Mouse (Mus musculus) lung, postnatal 25 days (tissue): Measurements from ENCODE around the gene Irs2.

Source experiments
- DNase-seq: peaks from one replicate; pipeline ENCODE4 v3.0.0; 2022; ENCODE audit warnings: low spot score

The Irs2 gene

DNA sequence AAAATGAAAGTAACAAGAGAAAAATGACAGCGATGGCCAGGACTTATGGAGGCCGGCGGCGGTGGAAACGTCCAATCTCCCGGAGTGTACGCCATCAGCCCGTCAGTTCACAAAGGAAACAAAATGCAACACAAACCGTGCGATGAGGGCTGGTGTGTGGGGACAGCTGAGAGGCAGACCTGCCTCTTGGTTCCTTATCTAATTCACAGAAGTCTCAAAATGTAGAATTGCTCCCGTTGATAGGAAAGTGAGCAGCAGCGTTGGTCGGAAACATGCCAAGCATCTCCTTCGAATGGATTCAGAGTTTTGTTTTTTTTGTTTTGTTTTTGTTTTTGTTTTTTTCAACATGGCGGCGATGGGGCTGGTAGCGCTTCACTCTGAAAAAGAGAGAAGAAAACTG is 21.6 kb downstream of the Irs2 start:
- DNase-seq = no peak

DNA sequence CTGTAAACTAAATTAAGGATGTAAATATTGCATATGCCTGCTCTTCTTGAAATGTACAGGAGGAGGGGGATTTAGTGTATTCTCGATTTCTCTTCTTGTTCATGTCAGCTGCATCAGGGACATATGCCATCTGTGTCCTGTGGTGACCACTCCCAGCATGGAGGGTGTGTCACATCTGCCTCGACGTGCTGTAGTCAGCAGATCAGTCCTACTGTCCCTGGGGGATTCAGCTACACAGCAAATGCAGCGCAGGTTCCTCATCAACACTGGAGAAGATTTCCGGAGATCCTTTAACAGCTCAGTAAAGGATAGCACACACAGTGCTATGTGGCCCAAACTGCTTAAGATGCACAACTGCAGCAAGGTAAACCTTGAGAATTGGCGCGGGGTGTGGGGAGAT is 23.2 kb downstream of the Irs2 start:
- DNase-seq = no peak

DNA sequence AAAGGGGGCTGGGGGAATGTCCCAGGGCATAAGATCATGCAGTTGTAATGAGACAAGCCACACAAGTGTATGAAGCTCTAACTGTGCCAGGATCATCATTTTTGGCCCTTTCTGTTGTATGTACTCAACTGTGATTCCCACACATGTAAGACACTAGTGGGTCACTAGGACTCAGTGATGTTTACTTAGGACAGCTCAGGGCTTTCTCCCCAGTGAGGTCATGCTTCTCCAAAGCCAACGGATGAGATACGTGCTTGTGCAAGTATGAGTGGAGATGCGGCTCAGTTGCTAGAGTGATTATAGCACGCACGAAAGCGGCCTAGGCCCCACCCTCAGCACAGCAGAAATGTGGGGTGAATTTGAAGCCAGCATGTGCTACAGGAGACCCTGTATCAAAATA is 27.4 kb downstream of the Irs2 start:
- no peak for DNase-seq

DNA sequence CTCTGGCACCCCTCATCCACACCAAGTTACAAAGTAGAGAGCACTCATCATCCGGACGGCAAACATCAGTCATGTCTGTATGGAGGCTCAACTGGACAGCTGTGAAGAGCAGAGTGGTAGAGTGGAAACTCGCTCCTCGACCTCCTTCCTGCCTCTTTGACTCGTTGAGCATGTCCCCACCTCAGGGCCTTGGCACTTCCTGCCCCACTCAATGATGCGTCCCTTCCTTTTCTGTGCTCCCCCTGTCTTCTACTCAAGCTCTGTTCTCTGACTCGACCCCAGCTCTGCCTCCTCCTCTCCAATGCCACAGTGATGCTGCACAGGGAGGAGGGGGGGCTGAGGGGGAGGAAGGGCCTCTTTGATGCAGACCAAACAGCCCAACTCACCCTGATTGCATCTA is 28.3 kb downstream of the Irs2 start:
- no peak for DNase-seq

DNA sequence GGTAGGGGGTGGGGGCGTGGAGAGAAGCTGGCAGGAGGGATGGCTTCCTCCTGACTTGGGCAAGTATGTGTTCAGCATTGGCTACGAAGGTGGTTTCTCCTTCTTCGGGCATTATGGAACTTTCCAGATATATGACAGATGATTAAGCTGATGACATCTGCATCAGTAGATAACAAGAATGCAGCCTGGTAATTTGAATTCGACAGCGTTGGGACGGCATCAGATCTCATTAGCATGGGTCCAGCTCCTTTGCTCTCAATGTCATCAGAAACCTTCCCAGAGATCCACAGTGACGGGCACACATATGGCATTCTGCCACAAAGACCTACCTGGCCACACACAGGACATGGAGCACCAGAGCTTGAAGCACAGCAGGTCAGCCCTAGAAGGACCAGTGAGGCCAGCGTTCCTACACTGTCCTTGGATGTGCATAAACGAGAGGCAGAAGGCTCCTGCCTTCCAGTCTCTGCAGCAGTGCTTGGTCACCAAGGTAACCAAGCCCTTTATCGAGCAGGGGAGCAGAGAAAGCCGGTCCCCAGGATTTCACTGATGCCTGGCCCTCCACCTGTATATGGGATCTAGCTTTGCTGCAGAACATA is 29.0 kb downstream of the Irs2 start:
- DNase-seq = no peak

DNA sequence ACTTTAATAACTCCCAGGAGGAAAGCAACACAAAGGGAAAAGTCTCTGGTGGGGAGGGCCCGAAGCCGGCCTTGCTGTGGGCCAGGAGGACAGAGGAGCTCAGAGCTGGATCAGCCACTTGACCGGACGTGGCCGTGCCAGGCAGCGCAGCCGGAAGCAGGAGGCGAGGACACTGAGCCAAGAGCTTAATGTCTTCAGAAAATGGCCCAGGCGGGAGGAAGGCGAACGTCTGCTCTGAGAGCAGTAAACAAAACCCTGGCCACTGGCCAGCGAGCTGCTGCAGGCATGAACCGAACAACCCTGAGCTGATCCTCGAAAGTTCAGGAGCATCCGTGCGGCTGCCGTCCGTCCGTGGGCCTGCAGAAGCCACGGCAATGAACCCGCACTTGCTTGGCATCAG is 29.9 kb downstream of the Irs2 start:
- peak; percentile 78 for DNase-seq

DNA sequence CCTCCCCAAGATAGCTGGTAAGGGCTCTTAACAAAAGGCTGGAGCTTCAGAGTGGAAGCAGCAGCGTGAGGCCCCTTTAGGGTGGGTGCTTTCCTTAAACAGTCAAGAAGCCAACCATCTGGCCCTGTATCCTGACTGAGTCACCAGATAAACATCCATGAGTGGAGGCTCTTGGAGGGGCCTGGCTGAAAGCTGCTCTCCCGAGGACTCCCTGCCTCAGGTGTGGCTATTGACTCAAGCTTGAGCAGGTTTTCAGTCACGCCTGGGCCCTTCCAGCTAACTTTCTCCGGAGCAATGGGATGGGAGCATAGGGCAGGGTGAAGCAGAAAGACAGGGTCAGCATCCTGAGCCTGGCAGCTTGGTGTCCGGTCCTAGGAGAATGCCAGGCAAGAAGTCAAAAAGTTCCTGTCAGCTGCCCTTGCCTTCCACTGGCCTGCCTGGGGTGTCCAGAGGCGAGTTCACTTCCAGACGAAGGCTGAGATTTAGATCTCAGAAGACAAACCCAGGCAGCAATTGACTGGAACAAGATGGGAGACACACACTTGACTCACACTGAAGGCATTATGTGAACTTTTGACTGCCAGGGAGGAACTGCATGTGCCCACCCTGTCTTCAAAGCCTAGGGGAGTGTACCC is 30.4 kb downstream of the Irs2 start:
- peak; percentile 82 for DNase-seq

DNA sequence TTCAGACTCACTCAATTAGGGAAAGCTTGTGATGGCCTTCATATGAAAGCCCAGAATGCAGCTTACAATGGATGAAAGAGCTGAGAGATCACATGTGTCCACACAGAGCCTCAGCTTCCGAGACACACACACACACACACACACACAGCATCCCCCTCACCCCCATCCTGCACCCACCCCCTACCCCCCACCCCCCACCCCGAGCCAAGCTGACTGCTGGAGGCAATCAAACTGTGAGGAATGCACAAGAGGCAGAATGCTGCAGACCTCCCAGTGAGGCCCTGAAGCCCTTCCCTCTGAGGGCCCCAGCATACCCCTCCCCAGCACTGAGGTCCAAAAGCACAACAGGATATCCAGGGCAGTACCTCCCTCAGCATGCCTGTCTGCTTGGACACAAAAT is 33.6 kb downstream of the Irs2 start:
- no peak for DNase-seq

DNA sequence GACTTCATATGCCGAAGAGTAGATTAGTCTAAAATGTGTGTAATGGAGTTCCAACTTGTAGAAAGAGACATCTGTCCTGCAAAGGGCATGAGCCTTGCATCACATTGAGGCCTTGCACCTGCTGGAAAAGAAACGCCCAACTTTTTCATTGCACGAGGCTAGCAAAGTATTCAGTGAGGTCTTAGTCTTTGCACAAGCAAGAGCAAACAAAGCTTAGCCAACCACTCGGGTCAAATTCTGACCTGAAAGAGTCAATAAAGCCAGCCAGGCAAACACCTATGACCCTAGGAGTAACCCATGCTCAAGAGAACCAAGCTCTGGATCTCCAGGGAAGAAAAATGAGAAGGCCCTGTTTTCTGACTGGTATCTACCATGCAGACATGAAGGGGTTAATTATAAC is 34.1 kb downstream of the Irs2 start:
- no peak for DNase-seq

DNA sequence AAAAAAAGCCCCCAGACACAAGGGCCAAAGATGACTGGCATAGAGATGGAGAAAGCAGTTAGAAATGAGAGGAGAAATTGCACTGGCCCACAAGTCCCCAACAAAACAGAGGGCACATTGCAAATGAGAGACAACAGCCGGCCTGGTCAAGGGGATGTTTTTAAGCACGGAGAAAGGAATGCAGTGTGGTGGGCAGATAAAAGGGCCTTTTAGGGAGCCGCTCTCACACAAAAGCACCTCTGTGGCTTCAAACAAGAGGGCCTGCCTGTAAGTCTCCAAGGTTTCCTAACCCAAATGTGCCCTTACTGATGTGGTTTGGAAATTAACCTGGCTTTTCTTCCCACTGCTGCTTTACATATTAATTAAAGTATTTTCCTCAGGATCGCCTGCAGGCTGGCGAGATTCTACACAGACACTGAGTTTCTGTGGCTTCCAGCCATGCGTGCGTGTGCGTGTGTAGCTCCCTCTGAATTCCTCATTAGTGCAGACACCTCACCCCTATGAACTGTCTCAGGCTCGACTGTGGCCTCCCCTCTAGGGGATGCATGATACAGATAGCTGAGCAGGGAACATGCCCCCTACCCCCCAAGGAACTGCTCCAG is 35.3 kb downstream of the Irs2 start:
- DNase-seq = no peak

DNA sequence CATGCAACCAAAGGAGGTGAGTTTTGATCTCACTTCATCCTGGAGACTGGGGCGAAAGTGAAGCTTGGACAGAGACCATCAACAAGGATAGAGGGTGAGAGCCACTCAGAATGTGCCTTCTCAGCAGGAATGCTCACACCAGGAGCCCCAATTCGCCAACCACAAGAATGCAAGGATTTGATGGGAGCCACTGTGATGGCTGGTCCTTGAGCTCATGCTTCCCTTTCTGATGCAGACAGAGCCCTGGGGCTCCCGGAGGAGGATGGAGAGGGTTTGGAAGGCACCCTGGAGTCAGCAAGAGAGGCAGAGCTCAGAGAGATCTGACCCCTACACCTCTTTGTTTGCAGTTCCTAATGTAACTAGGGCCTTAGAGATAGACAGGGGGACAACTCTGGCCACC is 36.3 kb downstream of the Irs2 start:
- no peak for DNase-seq

DNA sequence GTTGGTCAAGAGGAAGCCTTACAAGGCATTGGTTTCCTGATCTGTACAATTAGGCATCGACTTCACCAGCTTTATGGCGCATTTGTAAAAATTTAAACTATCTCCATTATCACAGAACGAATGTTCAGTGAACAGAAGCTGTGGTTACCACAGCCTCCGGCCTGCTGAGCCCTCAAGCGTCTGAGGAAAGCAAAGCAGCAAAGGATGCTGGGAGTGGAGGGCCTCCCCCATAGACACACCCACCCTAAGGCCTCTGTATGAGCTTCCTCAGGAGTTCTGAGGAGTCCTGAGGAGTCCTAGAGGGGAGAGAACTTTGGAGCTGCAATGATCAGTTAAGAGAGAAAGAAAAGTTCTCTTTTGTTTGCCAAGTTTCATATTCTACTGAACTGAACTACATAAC is 36.7 kb downstream of the Irs2 start:
- DNase-seq = no peak

DNA sequence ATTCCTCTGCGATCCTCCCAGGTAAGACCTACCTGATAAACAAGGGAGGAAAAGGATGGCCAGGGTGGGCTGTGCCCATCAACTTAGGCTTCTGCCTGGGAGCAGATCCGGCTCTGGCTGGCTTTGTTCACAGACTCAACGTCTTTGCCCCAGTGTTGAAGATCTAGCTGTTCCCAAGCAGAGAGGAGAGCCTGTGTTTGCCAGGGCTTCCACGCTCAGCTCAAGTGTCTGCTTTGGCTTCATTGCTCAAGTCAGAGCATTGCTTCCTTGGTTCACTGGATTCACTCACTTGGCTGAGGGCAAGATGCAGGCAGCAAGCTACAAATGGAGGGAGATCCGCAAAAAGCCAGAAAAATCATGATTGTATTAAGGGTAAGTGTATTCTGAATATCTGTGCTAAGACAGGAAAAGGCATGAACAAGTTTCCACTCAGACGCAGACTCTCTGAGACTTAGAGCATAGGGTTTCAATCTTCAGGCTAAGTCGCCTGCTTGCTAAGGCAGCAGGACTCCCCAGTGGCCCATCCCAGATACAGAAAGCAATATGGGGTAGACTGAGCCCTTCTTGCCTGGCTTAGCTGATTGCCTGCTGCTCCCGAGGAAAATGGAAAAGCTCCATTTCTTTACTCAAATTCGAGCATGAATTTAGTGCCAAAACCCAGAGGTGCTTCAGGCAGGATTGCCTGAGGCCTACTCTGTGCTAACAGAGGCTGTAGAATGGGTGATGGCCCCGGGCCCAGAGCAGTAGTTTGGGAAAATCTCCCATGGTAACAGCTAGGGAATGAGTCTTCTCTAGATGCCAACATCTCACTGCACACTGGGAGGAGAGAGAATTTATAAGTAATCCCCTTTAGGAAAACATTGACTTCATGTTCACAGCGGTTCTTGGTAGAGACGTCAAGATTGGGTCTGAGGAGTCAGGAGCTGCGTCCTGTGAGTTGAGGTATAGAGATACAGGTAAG is 37.5 kb downstream of the Irs2 start:
- no peak for DNase-seq

DNA sequence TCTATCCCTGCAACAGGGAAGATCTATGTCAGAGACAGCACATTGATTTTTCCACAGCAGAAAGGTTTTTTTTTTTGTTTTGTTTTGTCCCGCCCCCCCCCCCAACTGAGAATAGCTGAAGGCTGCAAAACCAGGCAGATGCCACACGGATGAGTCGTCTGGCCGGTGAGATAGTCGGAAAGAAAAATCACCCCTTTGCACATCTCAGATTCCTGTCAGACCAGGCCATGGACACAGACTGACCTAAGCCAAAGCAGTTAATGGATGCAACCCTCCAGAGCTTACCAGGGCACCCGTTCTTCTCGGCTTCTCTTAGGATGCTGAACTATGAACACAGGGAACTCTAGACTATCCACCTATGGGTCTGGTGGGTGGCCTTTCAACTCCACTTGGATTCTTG is 39.6 kb downstream of the Irs2 start:
- no peak for DNase-seq

DNA sequence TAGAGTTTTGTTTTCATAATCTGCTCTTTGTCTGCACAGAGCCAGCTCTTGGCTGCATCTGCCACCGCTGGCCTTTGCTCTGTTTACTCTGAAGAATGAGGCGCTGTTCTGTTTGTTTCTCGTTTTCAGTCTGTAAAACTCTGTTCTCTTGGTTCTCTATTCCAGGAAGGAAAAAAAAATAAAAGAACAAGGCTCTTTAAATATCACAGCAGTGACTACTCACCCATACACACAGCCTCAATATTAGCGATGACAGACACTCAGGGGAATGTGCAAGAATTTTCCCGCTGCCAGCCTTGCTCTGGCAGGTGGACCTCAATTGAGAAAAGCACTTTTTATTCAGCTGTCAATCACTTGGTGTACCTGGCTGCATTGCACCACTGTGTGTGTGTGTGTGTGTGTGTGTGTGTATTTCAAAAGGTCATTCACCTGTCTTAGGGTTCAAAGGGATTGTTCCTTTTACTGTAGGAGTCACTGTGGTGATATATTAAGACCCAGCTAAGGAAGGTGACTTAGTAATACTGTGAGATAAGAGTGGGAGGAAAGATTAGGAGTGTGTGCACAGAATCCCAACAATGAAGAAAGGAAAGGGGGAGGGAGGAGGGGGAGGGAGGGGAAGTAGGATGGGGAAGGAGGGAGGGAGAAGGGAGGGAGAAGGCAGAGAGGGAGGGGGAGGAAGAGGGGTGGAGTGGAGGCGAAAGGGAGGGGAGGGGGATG is 42.7 kb downstream of the Irs2 start:
- peak; percentile 41 for DNase-seq

DNA sequence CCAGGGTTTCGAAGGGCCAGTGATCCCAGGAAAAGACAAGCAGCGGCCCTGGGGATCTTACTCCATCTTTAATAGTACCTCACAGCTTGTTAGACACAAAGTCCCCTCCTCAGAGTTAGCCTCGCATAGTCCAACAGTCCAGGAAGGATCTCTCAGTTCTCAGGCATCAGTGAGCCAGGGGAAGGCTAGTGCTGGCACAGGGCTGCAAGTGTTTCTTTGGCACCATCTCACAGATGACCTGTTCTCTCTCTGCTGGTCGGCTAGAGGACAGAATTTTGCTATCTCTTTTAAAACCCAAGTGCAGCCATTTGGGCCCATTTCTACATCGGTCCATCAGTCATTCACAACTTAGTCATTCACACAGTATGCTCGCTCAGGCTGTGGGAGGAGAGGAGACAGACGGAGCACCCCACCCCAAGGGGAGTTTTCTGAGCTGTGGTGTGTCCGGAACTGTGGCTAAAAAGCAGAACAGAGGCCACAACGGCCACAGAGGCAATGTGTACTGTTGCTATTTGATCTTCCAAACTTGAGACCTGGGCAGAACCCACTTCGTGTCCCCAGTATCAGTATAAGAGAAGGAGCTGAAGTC is 43.7 kb downstream of the Irs2 start:
- DNase-seq = no peak

DNA sequence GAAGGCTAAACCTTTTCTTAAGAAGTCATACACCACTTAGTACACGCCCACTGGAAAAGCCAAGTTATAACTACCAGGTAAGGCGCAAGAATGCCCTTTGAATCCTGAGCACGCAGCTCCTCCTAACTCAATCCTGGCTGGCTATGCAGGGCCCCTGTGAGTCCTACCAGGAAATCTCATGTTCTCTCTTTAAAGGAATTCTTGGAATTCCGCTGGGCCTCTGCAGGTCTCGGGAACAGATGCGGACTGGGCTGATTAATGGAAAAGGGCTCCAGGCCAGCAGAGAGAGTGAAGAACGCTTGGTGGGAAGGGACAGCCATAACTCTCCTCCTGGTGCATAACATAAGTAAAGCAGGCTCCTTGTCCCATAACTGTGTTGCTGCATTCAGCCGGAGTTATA is 46.3 kb downstream of the Irs2 start:
- DNase-seq = peak; percentile 32

DNA sequence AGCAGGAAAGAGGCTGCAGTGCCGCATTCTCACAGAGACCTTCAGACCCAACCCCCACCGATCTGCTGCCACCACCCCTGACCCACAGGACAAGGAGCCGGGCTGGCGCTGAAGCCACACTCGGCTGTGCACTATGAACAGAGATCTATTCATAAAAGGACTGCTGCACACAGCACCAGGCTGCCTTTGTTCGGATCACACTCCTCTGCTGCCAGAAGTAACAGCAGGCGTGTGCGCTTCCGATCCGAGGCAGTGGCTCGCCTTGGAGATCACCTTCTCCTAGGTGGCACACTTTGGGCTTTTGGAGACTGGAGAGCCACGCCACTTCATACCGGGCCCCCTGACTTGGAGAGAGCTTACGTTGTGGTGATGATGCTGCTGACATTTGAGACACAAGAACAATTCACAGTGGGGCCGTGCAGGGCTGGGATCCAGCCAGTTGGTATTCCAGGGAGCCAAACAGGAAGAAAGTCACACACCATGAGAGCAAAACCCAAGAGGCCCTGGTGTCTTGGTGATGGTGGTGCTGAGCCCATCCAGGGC is 47.9 kb downstream of the Irs2 start:
- DNase-seq = no peak

DNA sequence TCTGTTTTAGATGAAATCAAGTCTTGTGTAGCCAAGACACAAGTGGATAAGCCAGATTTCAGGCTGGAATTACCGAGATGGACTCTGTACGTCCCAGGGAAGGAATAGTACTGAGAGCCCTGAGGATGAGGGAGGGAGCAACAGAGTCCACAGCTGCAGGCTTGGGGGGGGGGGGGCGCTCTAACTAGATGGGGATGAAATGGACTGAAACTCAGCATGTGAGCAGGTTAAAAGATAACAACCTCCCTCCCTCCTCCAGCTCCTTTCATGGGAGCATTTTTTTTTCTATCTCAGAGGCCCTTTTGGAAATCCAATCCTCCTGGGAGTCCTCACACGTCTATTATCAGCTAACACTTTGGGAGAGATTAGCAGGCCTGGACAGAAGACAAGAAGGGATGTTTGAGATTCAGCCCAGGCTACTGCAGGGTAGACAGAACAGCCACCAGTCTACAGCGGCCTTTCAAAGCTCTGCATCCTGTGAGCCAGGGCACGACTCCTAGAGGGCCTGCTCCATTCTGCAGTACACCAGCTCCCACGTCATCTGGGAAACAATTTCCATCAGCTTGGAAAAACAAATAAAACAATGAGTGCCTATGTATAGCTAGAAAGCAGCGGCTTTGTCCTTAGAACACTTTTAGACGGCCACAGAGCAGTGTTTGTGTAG is 50.8 kb downstream of the Irs2 start:
- no peak for DNase-seq

DNA sequence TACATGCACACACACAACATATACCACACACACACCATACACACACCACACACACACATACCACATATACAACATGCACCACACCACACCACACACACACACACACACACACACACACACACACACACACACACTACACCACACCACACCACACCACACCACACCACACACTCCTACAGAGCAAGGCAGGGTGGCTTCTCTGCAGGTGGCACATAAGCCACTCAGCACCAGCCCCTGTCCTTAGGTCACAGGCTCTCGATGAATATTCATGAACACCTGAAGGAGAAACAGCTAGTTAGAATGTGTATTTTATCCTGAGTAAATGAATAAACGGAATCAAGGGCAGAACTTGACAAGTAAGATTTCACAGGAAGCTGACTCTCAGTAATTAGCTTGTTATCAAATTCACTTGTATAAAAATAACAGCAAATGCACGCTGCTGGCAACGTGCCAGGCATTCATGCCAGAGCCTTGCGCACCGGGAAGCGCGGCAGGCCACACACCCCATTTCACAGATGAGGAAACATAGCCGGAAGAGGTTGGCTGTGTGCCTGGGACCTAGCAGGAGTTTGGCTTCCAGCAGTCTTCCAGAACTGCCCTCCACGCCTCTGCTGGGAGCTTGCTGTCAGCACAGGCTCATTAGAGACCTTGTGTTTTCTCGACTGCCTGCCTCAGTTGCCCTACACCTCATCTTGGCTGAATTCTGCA is 54.8 kb downstream of the Irs2 start:
- peak; percentile 79 for DNase-seq
